Mouse (Mus musculus): ENCODE results near the gene 4933409G03Rik. TPM values are rescaled to one million over a fixed set of nuclear protein-coding genes. Genes with fewer than 3 reads are reported as not detected.
"Not testable (repeated sequence)": the region's sequence is repeated elsewhere in the genome, so short reads cannot be mapped to it uniquely, and the experiment has no call there.

4933409G03Rik gene
- polyA plus RNA-seq (2015; fragmentation: Nextera tagmentation; extraction: Ambion mirVana), result not detected in 2 replicates

GRCm38 (mm10) chr2:68582113-68582512, at the start of gene 4933409G03Rik:
TSS of gene 4933409G03Rik (plus strand) at chr2:68582413.
- Histone ChIP-seq H3K9ac (ENCODE audit: low read length) (no peak within 1 kb of the TSS), H3K36me3 (ENCODE audit: control insufficient read depth, insufficient read depth, low read length) (no peaks in the 10 kb centered on the region), H3K4me3 (replicated peaks; ENCODE audit: low read length) (no peak within 1 kb of the TSS), H3K4me2 (ENCODE audit: low read depth, low read length) (no peak within 1 kb of the TSS), H3K9me3 (replicated peaks; ENCODE audit: control insufficient read depth, low read length) (no peaks in the 10 kb centered on the region), H3K27me3 (ENCODE audit: control insufficient read depth, insufficient read depth, low read length) (no peaks in the 10 kb centered on the region), H3K4me1 (ENCODE audit: control insufficient read depth, insufficient read depth, low read length) (no peaks in the 10 kb centered on the region), H3K27ac (ENCODE audit: low read length) (no peak within 1 kb of the TSS)
- no peak for ATAC-seq (ENCODE audit: insufficient read depth, low FRiP score)
- WGBS, result 70% methylated on average over 5 of the region's 5 CpGs

- peak; percentile 40; the same call in 1 of the 2 replicates for ATAC-seq (ENCODE audit: insufficient read depth, low FRiP score)
- Histone ChIP-seq H3K36me3 (ENCODE audit: control insufficient read depth, insufficient read depth, low read length) (no peaks in the 10 kb centered on the region), H3K4me3 (replicated peaks; ENCODE audit: low read length) (no peak overlapping the region), H3K4me2 (ENCODE audit: low read depth, low read length) (no peak overlapping the region), H3K27me3 (ENCODE audit: control insufficient read depth, insufficient read depth, low read length) (no peaks in the 10 kb centered on the region), H3K27ac (ENCODE audit: low read length) (no peak overlapping the region), H3K4me1 (ENCODE audit: control insufficient read depth, insufficient read depth, low read length) (no peaks in the 10 kb centered on the region), H3K9me3 (replicated peaks; ENCODE audit: control insufficient read depth, low read length) (no peaks in the 10 kb centered on the region), H3K9ac (ENCODE audit: low read length) (no peak overlapping the region)
- 24% methylated on average over 2 of the region's 2 CpGs for WGBS
These were observed 38.0 kb upstream of the 4933409G03Rik start for GRCm38 (mm10) chr2:68544190-68544589.

GRCm38 (mm10) chr2:68560821-68561220, 21.4 kb upstream of the 4933409G03Rik start:
- Histone ChIP-seq H3K27me3 (ENCODE audit: control insufficient read depth, insufficient read depth, low read length) (no peaks in the 10 kb centered on the region), H3K27ac (ENCODE audit: low read length) (no peak overlapping the region), H3K9ac (ENCODE audit: low read length) (no peak overlapping the region), H3K9me3 (replicated peaks; ENCODE audit: control insufficient read depth, low read length) (no peaks in the 10 kb centered on the region), H3K36me3 (ENCODE audit: control insufficient read depth, insufficient read depth, low read length) (no peaks in the 10 kb centered on the region), H3K4me3 (replicated peaks; ENCODE audit: low read length) (no peak overlapping the region), H3K4me1 (ENCODE audit: control insufficient read depth, insufficient read depth, low read length) (no peaks in the 10 kb centered on the region), H3K4me2 (ENCODE audit: low read depth, low read length) (no peak overlapping the region)
- WGBS, result 39% methylated on average over 4 of the region's 4 CpGs
- ATAC-seq (ENCODE audit: insufficient read depth, low FRiP score), result no peak

GRCm38 (mm10) chr2:68563331-68563730, 18.9 kb upstream of the 4933409G03Rik start:
- no peaks in the 10 kb centered on the region for H3K4me1 ChIP-seq (ENCODE audit: control insufficient read depth, insufficient read depth, low read length)
- 6% methylated on average over 3 of the region's 3 CpGs for WGBS
- no peaks in the 10 kb centered on the region for H3K36me3 ChIP-seq (ENCODE audit: control insufficient read depth, insufficient read depth, low read length)
- no peak overlapping the region for H3K9ac ChIP-seq (ENCODE audit: low read length)
- no peaks in the 10 kb centered on the region for H3K27me3 ChIP-seq (ENCODE audit: control insufficient read depth, insufficient read depth, low read length)
- no peaks in the 10 kb centered on the region for H3K9me3 ChIP-seq (replicated peaks; ENCODE audit: control insufficient read depth, low read length)
- H3K4me3 ChIP-seq (replicated peaks; ENCODE audit: low read length), result no peak overlapping the region
- H3K4me2 ChIP-seq (ENCODE audit: low read depth, low read length), result no peak overlapping the region
- no peak for ATAC-seq (ENCODE audit: insufficient read depth, low FRiP score)
- no peak overlapping the region for H3K27ac ChIP-seq (ENCODE audit: low read length)

GRCm38 (mm10) chr2:68568361-68568760, 13.9 kb upstream of the 4933409G03Rik start:
- no peak overlapping the region for H3K9ac ChIP-seq (ENCODE audit: low read length)
- no peaks in the 10 kb centered on the region for H3K27me3 ChIP-seq (ENCODE audit: control insufficient read depth, insufficient read depth, low read length)
- no peaks in the 10 kb centered on the region for H3K9me3 ChIP-seq (replicated peaks; ENCODE audit: control insufficient read depth, low read length)
- H3K27ac ChIP-seq (ENCODE audit: low read length), result no peak overlapping the region
- H3K4me1 ChIP-seq (ENCODE audit: control insufficient read depth, insufficient read depth, low read length), result no peaks in the 10 kb centered on the region
- no peaks in the 10 kb centered on the region for H3K36me3 ChIP-seq (ENCODE audit: control insufficient read depth, insufficient read depth, low read length)
- H3K4me2 ChIP-seq (ENCODE audit: low read depth, low read length), result no peak overlapping the region
- no peak overlapping the region for H3K4me3 ChIP-seq (replicated peaks; ENCODE audit: low read length)
- no peak for ATAC-seq (ENCODE audit: insufficient read depth, low FRiP score)
- 86% methylated on average over 15 of the region's 15 CpGs for WGBS

GRCm38 (mm10) chr2:68572340-68572739, 9.9 kb upstream of the 4933409G03Rik start:
- H3K9me3 ChIP-seq (replicated peaks; ENCODE audit: control insufficient read depth, low read length), result no peaks in the 10 kb centered on the region
- no peak for ATAC-seq (ENCODE audit: insufficient read depth, low FRiP score)
- 28% methylated on average over 4 of the region's 4 CpGs for WGBS

GRCm38 (mm10) chr2:68592765-68593164, 10.6 kb downstream of the 4933409G03Rik start:
- Histone ChIP-seq H3K27ac (ENCODE audit: low read length) (no peak overlapping the region), H3K9ac (ENCODE audit: low read length) (no peak overlapping the region), H3K27me3 (ENCODE audit: control insufficient read depth, insufficient read depth, low read length) (no peaks in the 10 kb centered on the region), H3K4me2 (ENCODE audit: low read depth, low read length) (no peak overlapping the region), H3K9me3 (replicated peaks; ENCODE audit: control insufficient read depth, low read length) (no peaks in the 10 kb centered on the region), H3K4me1 (ENCODE audit: control insufficient read depth, insufficient read depth, low read length) (no peaks in the 10 kb centered on the region), H3K36me3 (ENCODE audit: control insufficient read depth, insufficient read depth, low read length) (no peaks in the 10 kb centered on the region), H3K4me3 (replicated peaks; ENCODE audit: low read length) (no peak overlapping the region)
- 21% methylated on average over 3 of the region's 3 CpGs for WGBS
- ATAC-seq (ENCODE audit: insufficient read depth, low FRiP score), result no peak

More at GRCm38 (mm10) chr2:68572340-68572739, 9.9 kb upstream of the 4933409G03Rik start:
- no peak overlapping the region for H3K4me2 ChIP-seq (ENCODE audit: low read depth, low read length)
- H3K4me3 ChIP-seq (replicated peaks; ENCODE audit: low read length), result no peak overlapping the region
- no peak overlapping the region for H3K27ac ChIP-seq (ENCODE audit: low read length)
- no peak overlapping the region for H3K9ac ChIP-seq (ENCODE audit: low read length)
- H3K27me3 ChIP-seq (ENCODE audit: control insufficient read depth, insufficient read depth, low read length), result no peaks in the 10 kb centered on the region
- H3K4me1 ChIP-seq (ENCODE audit: control insufficient read depth, insufficient read depth, low read length), result no peaks in the 10 kb centered on the region
- H3K36me3 ChIP-seq (ENCODE audit: control insufficient read depth, insufficient read depth, low read length), result no peaks in the 10 kb centered on the region

GRCm38 (mm10) chr2:68656186-68656585, 74.0 kb downstream of the 4933409G03Rik start, which contains the start of gene 4932414N04Rik:
TSS of gene 4932414N04Rik (plus strand) at chr2:68656486.
- not testable (repeated sequence) for H3K4me3 ChIP-seq (replicated peaks; ENCODE audit: low read length)
- 44% methylated on average over 1 of the region's 5 CpGs for WGBS

More at GRCm38 (mm10) chr2:68656186-68656585, 74.0 kb downstream of the 4933409G03Rik start, which contains the start of gene 4932414N04Rik:
- not testable (repeated sequence) for ATAC-seq (ENCODE audit: insufficient read depth, low FRiP score); H3K4me2 ChIP-seq (ENCODE audit: low read depth, low read length); H3K27me3 ChIP-seq (ENCODE audit: control insufficient read depth, insufficient read depth, low read length); H3K4me1 ChIP-seq (ENCODE audit: control insufficient read depth, insufficient read depth, low read length); H3K36me3 ChIP-seq (ENCODE audit: control insufficient read depth, insufficient read depth, low read length); H3K27ac ChIP-seq (ENCODE audit: low read length); H3K9me3 ChIP-seq (replicated peaks; ENCODE audit: control insufficient read depth, low read length); H3K9ac ChIP-seq (ENCODE audit: low read length)

All from stomach, embryonic 16.5 days (tissue).